Mouse (Mus musculus) olfactory bulb, adult 2 months (tissue): ENCODE measurements at regions not wholly inside any gene's neighbourhood (a gene's known extent, or its start where the extent isn't known, plus 50 kb on each side); places are given as distances from the start of the nearest gene placed in this dataset.

Source experiments
- H3K27ac ChIP-seq: fragments of 200-500 bp; 2 replicates; pipeline ENCODE4 v1.5.1; 2012; ENCODE audit warnings: low read depth, low read length; ENCODE audit not compliant: insufficient read depth
- H3K4me1 ChIP-seq: fragments of 200-500 bp; 2 replicates; pipeline ENCODE4 v1.6.1; 2012; ENCODE audit warnings: low read length; ENCODE audit not compliant: control insufficient read depth, insufficient read depth
- H3K4me3 ChIP-seq: fragments of 200-500 bp; 2 replicates; pipeline ENCODE4 v1.5.1; 2012; ENCODE audit warnings: mild to moderate bottlenecking, low read depth, low read length, moderate library complexity; ENCODE audit not compliant: insufficient read depth
- CTCF ChIP-seq: fragments of 200-500 bp; IDR thresholded peaks from 2 replicates; pipeline ENCODE4 v1.5.1; 2012; ENCODE audit warnings: low read depth, mild to moderate bottlenecking, low read length, moderate library complexity; ENCODE audit not compliant: insufficient read depth
- POLR2A ChIP-seq: fragments of 200-500 bp; IDR thresholded peaks from 2 replicates; pipeline ENCODE4 v1.6.1; 2012; ENCODE audit warnings: mild to moderate bottlenecking, low read depth, low read length, moderate library complexity; ENCODE audit not compliant: insufficient read depth
- WGBS: fragments of 180-500 bp; shearing (Covaris S2); methylation state at CpG from one replicate; pipeline ENCODE4 v1.1.7; 2018; 5-methylcytosine and 5-hydroxymethylcytosine counted together

GRCm38 (mm10) chr16:24183216-24183615 lies 194.6 kb upstream of the Bcl6 start:
- TF ChIP-seq POLR2A (no peak), CTCF (no peak)
- Histone ChIP-seq H3K4me1 (peaks cover 2% of the 10 kb centered on the region), H3K27ac (no peak overlapping the region), H3K4me3 (no peak overlapping the region)
- 91% methylated on average over 3 of the region's 3 CpGs for WGBS

GRCm38 (mm10) chr16:24181388-24181787 lies 192.7 kb upstream of the Bcl6 start:
- no peak overlapping the region for H3K27ac ChIP-seq
- no peak for TF ChIP-seq CTCF
- no peak for TF ChIP-seq POLR2A
- 90% methylated on average over 3 of the region's 3 CpGs for WGBS
- peaks cover 3% of the 10 kb centered on the region for H3K4me1 ChIP-seq
- no peak overlapping the region for H3K4me3 ChIP-seq

- no peak for TF ChIP-seq CTCF
- H3K27ac ChIP-seq = no peak overlapping the region
- H3K4me1 ChIP-seq = peaks cover 10% of the 10 kb centered on the region
- 95% methylated on average over 5 of the region's 5 CpGs for WGBS
- H3K4me3 ChIP-seq = no peak overlapping the region
Observed at GRCm38 (mm10) chr16:24180666-24181065, 192.0 kb upstream of the Bcl6 start.

- Histone ChIP-seq H3K4me3 (no peak overlapping the region), H3K4me1 (peaks cover 17% of the 10 kb centered on the region), H3K27ac (no peak overlapping the region)
- WGBS = 95% methylated on average over 2 of the region's 2 CpGs
- TF ChIP-seq POLR2A (no peak), CTCF (no peak)
Observed at GRCm38 (mm10) chr16:24177564-24177963, 188.9 kb upstream of the Bcl6 start.

- H3K4me1 ChIP-seq = peaks cover 17% of the 10 kb centered on the region
- TF ChIP-seq POLR2A = no peak
- TF ChIP-seq CTCF = no peak
- no peak overlapping the region for H3K27ac ChIP-seq
- no peak overlapping the region for H3K4me3 ChIP-seq
- 48% methylated on average over 7 of the region's 7 CpGs for WGBS
Observed at GRCm38 (mm10) chr16:24177131-24177530, 188.5 kb upstream of the Bcl6 start.

GRCm38 (mm10) chr16:24176057-24176456 lies 187.4 kb upstream of the Bcl6 start:
- H3K4me1 ChIP-seq = peaks cover 17% of the 10 kb centered on the region
- no peak overlapping the region for H3K4me3 ChIP-seq
- TF ChIP-seq CTCF (no peak), POLR2A (no peak)
- no peak overlapping the region for H3K27ac ChIP-seq
- 56% methylated on average over 2 of the region's 2 CpGs for WGBS

GRCm38 (mm10) chr16:24175235-24175760 lies 186.6 kb upstream of the Bcl6 start:
- Histone ChIP-seq H3K27ac (no peak overlapping the region), H3K4me3 (no peak overlapping the region), H3K4me1 (peaks cover 17% of the 10 kb centered on the region)
- WGBS = 84% methylated on average over 9 of the region's 9 CpGs
- TF ChIP-seq CTCF (no peak), POLR2A (no peak)

- no peak for TF ChIP-seq CTCF
- TF ChIP-seq POLR2A = no peak
- H3K4me1 ChIP-seq = peaks cover 17% of the 10 kb centered on the region
- 81% methylated on average over 3 of the region's 3 CpGs for WGBS
- no peak overlapping the region for H3K27ac ChIP-seq
- no peak overlapping the region for H3K4me3 ChIP-seq
Observed at GRCm38 (mm10) chr16:24174595-24174994, 185.9 kb upstream of the Bcl6 start.

GRCm38 (mm10) chr16:24173783-24174518 lies 185.3 kb upstream of the Bcl6 start:
- Histone ChIP-seq H3K27ac (no peak overlapping the region), H3K4me1 (peaks cover 17% of the 10 kb centered on the region), H3K4me3 (no peak overlapping the region)
- TF ChIP-seq CTCF (no peak), POLR2A (no peak)
- 91% methylated on average over 5 of the region's 5 CpGs for WGBS
